Mouse (Mus musculus): ENCODE data around the gene Pelo.

DNA sequence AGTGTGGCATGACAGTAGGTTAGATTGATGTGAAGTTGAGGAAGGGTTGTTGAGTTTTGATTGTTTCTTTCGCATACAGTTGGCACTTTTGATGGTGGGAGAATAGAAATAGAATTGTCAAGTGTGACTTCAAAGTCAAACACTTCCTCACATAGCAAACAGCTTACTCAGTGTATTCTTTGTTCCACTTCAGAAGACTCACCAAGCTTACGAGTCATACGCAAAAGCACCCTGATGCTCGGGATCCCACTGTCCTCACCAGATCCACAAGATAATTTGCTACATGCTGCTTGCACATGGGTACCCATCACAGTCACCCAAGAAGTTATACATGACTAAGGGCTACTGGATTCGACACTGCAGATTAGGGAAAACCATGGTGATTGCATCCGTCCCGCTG is 48.5 kb upstream of the Pelo start:
- no peak for TF ChIP-seq CTCF (IDR thresholded peaks at IDR 0.05; ENCODE audit: low read depth)
- TF ChIP-seq EP300 (optimal IDR thresholded peaks at IDR 0.05), result no peak

All from stomach, postnatal 0 days (tissue).